Mouse (Mus musculus) left cerebral cortex, postnatal 4 days (tissue): ENCODE results near the gene Ptpre. TPM values are rescaled to one million over a fixed set of nuclear protein-coding genes. Genes with fewer than 3 reads are reported as not detected.
A peak's percentile ranks its signal among the peaks of the same experiment; 100 is the strongest.

Experiments
- DNase-seq: peaks from one replicate; pipeline ENCODE4 v3.0.0-alpha.2; 2022
- intact Hi-C: fragments of 180-260 bp; cut with DNase I; formaldehyde crosslinking; loops from one replicate; pipeline ENCODE4 v1.15.1; 2025
- microRNA-seq: library from miRNA; unstranded; fragments of <30 nt; microRNA quantifications from one replicate; pipeline ENCODE4 v1.2.0, GENCODE M21; 2022
- total RNA-seq, 2 experiments: library from RNA; stranded (reverse); gene quantifications; 2 replicates each; pipeline ENCODE4 v1.2.3; 2021

Ptpre gene
- total RNA-seq, 2 experiments from 2014 or later: 25.1 to 26.2 TPM

DNA sequence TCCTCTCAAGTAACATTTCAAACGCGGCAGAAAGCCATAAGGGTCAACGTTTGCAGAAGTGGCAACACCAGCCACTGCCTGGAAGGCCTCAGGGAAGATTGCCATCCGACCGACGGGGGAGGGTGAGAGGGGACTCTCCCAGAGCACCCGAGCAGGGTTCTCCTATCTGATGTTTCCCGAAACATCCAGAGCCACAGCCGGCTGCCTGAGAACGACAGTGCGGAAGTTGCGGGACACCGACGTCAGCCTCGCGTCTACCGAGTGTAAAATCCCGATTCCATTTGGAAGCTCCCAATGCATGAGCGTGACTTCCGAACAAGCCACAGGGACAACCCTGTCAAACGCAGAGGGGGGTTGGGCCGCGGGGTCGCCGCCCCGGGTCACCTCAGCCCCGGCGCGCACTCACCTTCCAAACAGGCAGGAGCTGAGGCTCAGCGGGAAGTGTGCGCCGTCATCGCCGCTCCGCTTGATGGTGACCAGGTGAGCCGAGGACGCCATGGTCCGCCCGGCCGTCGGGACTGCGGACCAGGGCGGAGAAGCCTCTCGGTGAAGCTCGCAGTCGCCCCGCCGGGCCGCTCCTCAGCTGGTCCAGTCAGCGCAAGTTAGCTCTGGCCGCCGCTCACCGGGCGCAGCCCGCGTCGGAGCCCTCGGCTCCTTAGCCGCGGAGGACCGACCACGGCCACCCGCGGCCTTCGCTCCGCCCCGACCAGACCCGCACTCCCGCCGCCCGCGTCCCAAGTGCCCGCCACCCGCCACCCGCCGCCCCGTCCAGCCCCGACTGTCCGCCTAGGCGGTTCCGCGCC, 178.6 kb downstream of the Ptpre start, which contains the start of gene Mki67:
TSS of gene Mki67 (minus strand) at position 720 of the 803 bp plus-strand sequence.
- peak; percentile 29 for DNase-seq
- intact Hi-C loops: no loop called here

GRCm38 (mm10) chr7:135716445-135716877, 179.2 kb downstream of the Ptpre start:
- intact Hi-C loops: no loop called here
- DNase-seq: peak; percentile 94

DNA sequence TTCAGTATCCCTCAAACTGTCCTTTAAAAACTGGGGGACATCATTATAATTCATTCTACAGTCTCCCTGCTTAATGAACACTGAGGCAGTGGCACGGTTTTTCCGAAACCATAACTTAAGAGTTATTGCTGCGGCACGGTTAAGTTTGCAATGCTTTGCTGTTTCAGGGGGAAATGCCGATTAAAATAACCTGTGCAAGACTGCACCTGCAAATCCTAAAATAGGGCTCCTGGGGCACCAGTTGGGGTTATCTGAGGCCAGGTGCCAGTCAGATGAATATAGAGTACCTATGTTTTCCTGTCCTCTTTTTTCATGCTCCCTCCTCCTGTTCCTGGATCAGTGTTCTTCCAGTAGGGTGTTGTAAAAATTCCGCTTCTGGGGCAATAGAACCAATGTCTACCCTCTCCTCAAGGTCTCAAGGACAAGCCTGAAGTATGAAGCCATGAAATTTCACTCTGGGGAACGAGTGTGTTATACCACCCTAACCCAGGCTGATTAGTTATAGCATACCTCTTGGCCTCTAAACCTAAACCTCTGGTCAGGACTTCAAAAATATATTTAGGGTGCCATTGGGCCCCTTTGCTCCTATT, 179.8 kb downstream of the Ptpre start:
- DNase-seq: no peak
- intact Hi-C loops: no loop called here

DNA sequence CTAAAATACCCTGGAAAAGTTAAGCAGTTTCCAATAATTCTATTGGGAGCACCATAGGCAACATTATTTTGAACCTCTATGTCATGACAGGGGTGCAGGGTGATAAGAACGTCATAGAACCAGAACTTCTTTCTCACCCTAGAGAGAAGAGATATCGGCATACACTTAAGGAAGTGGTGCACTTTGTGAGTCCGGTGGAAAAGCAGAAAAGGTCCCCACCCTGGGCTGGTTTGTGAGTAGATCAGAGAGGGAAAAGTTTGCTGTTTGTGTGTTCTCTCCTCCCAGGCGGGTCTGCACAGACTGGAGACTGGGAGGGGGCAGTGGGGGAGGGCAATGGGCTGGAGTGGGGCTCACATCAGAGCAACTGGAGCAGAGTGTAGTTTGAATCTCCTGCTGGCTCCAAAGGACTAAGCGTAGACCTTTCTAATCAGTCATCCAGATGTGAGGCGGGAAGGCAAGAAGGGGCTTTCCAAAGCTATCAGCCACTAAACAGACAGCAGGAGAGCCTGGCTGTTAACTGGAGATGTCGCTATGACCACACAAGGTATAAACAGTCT, 184.2 kb downstream of the Ptpre start:
- intact Hi-C loops: no loop called here
- no peak for DNase-seq

DNA sequence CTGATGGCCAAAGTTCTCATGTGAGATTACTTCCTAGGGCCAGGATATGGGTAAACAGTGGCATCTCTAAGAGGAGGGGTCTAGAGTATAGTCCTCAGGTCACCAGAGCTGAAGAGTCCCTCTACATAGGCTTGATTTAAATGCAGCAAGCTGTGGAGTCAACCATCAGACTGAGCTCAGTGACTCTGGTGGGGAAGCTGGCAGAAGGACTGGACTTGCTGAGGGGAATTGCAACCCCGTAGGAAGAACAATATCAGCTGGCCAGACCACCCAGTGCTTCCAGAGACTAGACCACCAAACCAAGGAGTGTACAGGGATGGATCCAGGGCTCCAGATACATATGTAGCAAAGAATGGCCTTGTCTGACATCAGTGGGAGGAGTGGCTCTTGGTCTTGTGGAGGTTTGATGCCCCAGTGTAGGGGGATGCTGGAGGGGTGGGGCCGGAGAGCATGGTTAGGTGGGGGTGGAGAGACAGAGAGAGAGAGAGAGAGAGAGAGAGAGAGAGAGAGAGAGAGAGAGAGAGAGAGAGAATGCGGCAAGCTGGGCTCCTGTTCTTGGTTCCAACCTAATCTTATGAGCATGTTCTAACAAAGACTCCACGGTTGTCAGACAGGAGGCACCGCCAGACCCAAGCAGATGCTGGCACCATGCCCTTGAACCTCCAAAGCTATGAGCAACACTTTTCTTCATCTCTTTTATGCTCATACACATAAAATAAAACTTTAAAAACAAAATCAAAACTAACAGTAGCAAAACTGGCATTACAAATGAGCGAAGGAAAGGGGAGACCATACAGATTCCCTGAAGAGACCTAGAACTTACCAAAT, 184.9 kb downstream of the Ptpre start:
- intact Hi-C loops: no loop called here
- DNase-seq: peak; percentile 29

DNA sequence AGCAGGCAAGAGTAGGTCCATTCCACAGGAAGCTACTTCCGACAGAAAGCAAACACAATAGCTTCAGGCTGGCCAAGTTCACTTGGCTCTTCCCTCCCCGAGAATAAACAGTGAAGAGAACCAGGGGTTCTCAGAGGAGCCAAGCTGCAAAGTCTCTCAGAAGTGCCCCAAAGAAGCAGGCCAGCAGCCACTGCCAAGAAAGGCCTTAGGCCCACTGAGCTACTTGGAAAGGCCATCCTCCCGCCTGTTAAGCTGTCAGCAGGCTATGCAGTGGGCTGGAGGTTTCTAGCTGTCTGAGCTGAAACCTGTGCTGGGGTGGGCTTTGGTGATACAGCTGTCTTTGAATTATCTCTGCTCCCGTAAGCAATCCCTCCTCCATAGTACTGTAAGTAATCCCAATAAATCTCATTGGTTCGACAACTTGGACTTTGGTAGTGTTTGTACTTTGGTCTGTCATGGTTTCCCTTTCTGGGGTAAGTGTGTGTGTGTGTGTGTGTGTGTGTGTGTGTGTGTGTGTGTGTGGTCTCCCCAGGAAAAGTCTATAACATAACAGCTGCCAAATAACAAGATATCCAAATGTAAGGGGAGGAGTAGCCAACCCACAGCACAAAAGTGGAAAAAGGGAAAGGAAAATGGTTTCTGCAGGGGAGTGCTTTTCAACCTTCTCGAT, 186.5 kb downstream of the Ptpre start:
- intact Hi-C loops: no loop called here
- DNase-seq: peak; percentile 46

DNA sequence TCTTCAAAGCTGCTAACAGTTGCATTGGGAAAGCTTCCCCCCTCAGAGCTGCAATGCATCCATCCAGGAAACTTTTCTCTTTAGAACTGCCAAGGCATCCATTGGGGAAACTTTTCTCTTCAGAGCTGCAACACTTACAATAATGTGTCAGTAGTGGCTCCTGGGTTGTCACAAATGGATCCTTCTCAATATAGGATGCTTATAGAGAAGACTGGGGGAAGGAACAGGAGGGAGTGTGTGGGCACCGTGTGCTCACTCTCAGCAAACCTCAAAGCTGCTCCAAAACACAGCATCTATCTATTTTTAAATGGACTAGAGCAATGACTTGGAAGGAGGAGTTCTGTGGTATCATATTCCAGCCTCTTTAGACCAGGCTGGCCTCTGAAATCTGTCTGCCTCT, 189.4 kb downstream of the Ptpre start:
- no peak for DNase-seq
- intact Hi-C loops: no loop called here

DNA sequence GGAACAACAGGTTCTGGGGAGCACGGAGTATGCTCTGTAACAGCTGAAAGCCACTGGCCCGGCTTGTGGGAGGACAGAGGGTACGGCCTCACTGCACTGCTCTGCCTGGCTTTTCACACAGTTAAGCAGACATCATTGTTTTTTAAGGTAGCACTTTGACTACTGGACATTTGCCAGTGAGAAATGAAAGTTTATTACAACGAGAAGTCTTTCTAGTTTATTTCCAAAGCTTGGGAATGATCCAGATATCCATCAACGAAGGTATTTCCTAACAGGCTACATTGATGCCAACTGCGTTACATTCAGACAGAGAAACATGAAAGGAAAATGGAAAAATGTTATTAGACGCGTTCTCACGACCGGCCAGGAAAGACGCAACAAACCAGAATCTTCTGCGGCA, 190.8 kb downstream of the Ptpre start:
- DNase-seq: no peak
- intact Hi-C loops: no loop called here

DNA sequence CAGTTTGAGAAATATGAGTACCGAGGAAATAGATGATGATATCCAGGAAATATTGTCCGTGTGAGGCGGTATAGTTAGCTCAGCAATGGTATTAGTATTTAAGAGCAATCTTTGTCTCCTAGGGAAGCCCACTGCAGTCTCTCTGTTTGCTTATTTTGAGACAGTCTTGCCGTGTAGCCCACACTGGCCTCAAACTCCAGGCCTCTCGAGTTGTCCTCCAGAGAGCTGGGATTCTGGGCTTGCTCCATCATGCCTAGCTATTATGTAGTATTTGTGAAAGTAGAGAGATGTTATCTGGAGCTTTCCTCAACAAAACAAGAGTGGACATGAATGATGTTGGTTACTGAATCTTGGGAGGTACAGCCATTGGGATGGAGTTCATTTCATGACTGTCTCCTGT, 197.1 kb downstream of the Ptpre start:
- intact Hi-C loops: loop anchor here (10.0 kb wide), 1 partner anchor 50 kb away; no protein-coding TSS in a partner anchor
- DNase-seq: no peak

- intact Hi-C loops: loop anchor here (10.0 kb wide), 1 partner anchor 50 kb away; no protein-coding TSS in a partner anchor
- no peak for DNase-seq
Measured at GRCm38 (mm10) chr7:135734911-135735646, 197.8 kb downstream of the Ptpre start.

Small RNAs within 50 kb of the gene (microRNA-seq; reads per million reads assigned to microRNA genes)
- gene Mir1962: not detected

Other genes with a start within 250 kb of the Ptpre start
- gene Foxi2, start 127.2 kb upstream of the Ptpre start, total RNA-seq: not detected
- not detected for gene Clrn3, start 8.8 kb upstream of the Ptpre start, total RNA-seq
- 10 to 100 TPM; 15.8 to 16.5 TPM for gene Mki67, start 178.9 kb downstream of the Ptpre start, total RNA-seq